Mouse (Mus musculus): ENCODE results near the gene Blm. TPM values are rescaled to one million over a fixed set of nuclear protein-coding genes. Genes with fewer than 3 reads are reported as not detected.

The Blm gene
- polyA plus RNA-seq, 1 experiment, result 75.0 TPM

GRCm38 (mm10) chr7:80413512-80414302 lies 121.2 kb downstream of the Blm start:
- no peak for TF ChIP-seq POLR2A (IDR thresholded peaks at IDR 0.05; ENCODE audit: borderline replicate concordance, control insufficient read depth, low read depth, low read length)
- no peak for TF ChIP-seq CTCF (IDR thresholded peaks at IDR 0.05; ENCODE audit: control insufficient read depth, insufficient read depth, low read length)
- no peak overlapping the region for H3K27ac ChIP-seq (ENCODE audit: control insufficient read depth, insufficient read depth, low read depth, low read length, poor library complexity)
- H3K4me3 ChIP-seq (replicated peaks; ENCODE audit: control insufficient read depth, low read depth, low read length), result no peak overlapping the region
- peaks cover 5% of the 10 kb centered on the region; the same call in 1 of the 2 replicates for H3K4me1 ChIP-seq (ENCODE audit: control insufficient read depth, insufficient read depth, low read length)
- 60% methylated on average over 9 of the region's 9 CpGs for WGBS

GRCm38 (mm10) chr7:80412781-80413180 lies 122.1 kb downstream of the Blm start:
- Histone ChIP-seq H3K4me1 (ENCODE audit: control insufficient read depth, insufficient read depth, low read length) (peaks cover 5% of the 10 kb centered on the region; the same call in 1 of the 2 replicates), H3K27ac (ENCODE audit: control insufficient read depth, insufficient read depth, low read depth, low read length, poor library complexity) (no peak overlapping the region), H3K4me3 (replicated peaks; ENCODE audit: control insufficient read depth, low read depth, low read length) (no peak overlapping the region)
- WGBS, result 91% methylated on average over 5 of the region's 5 CpGs
- TF ChIP-seq POLR2A (IDR thresholded peaks at IDR 0.05; ENCODE audit: borderline replicate concordance, control insufficient read depth, low read depth, low read length) (no peak), CTCF (IDR thresholded peaks at IDR 0.05; ENCODE audit: control insufficient read depth, insufficient read depth, low read length) (no peak)

GRCm38 (mm10) chr7:80412279-80412678 lies 122.6 kb downstream of the Blm start:
- TF ChIP-seq POLR2A (IDR thresholded peaks at IDR 0.05; ENCODE audit: borderline replicate concordance, control insufficient read depth, low read depth, low read length) (no peak), CTCF (IDR thresholded peaks at IDR 0.05; ENCODE audit: control insufficient read depth, insufficient read depth, low read length) (no peak)
- Histone ChIP-seq H3K4me3 (replicated peaks; ENCODE audit: control insufficient read depth, low read depth, low read length) (no peak overlapping the region), H3K27ac (ENCODE audit: control insufficient read depth, insufficient read depth, low read depth, low read length, poor library complexity) (no peak overlapping the region), H3K4me1 (ENCODE audit: control insufficient read depth, insufficient read depth, low read length) (peaks cover 5% of the 10 kb centered on the region; the same call in 1 of the 2 replicates)
- 81% methylated on average over 10 of the region's 10 CpGs for WGBS

- WGBS, result 94% methylated on average over 9 of the region's 9 CpGs
- Histone ChIP-seq H3K27ac (ENCODE audit: control insufficient read depth, insufficient read depth, low read depth, low read length, poor library complexity) (no peak overlapping the region), H3K4me3 (replicated peaks; ENCODE audit: control insufficient read depth, low read depth, low read length) (no peak overlapping the region), H3K4me1 (ENCODE audit: control insufficient read depth, insufficient read depth, low read length) (peaks cover 3% of the 10 kb centered on the region; the same call in 1 of the 2 replicates)
- TF ChIP-seq CTCF (IDR thresholded peaks at IDR 0.05; ENCODE audit: control insufficient read depth, insufficient read depth, low read length), result no peak
- TF ChIP-seq POLR2A (IDR thresholded peaks at IDR 0.05; ENCODE audit: borderline replicate concordance, control insufficient read depth, low read depth, low read length), result no peak
These were observed 124.5 kb downstream of the Blm start for GRCm38 (mm10) chr7:80410380-80410779.

GRCm38 (mm10) chr7:80407712-80408111 lies 127.2 kb downstream of the Blm start:
- H3K4me1 ChIP-seq (ENCODE audit: control insufficient read depth, insufficient read depth, low read length), result peaks cover 2% of the 10 kb centered on the region
- no peak overlapping the region for H3K27ac ChIP-seq (ENCODE audit: control insufficient read depth, insufficient read depth, low read depth, low read length, poor library complexity)
- TF ChIP-seq CTCF (IDR thresholded peaks at IDR 0.05; ENCODE audit: control insufficient read depth, insufficient read depth, low read length) (no peak), POLR2A (IDR thresholded peaks at IDR 0.05; ENCODE audit: borderline replicate concordance, control insufficient read depth, low read depth, low read length) (no peak)
- WGBS, result 85% methylated on average over 9 of the region's 9 CpGs
- no peak overlapping the region for H3K4me3 ChIP-seq (replicated peaks; ENCODE audit: control insufficient read depth, low read depth, low read length)

GRCm38 (mm10) chr7:80406186-80406585 lies 128.7 kb downstream of the Blm start:
- Histone ChIP-seq H3K4me1 (ENCODE audit: control insufficient read depth, insufficient read depth, low read length) (peaks cover 2% of the 10 kb centered on the region), H3K27ac (ENCODE audit: control insufficient read depth, insufficient read depth, low read depth, low read length, poor library complexity) (no peak overlapping the region), H3K4me3 (replicated peaks; ENCODE audit: control insufficient read depth, low read depth, low read length) (no peak overlapping the region)
- WGBS, result 66% methylated on average over 3 of the region's 3 CpGs
- TF ChIP-seq CTCF (IDR thresholded peaks at IDR 0.05; ENCODE audit: control insufficient read depth, insufficient read depth, low read length) (no peak), POLR2A (IDR thresholded peaks at IDR 0.05; ENCODE audit: borderline replicate concordance, control insufficient read depth, low read depth, low read length) (no peak)

GRCm38 (mm10) chr7:80405188-80405695 lies 129.7 kb downstream of the Blm start, which contains the start of gene Furin:
TSS of gene Furin (minus strand) at chr7:80405436.
- WGBS, result 80% methylated on average over 9 of the region's 9 CpGs
- Histone ChIP-seq H3K27ac (ENCODE audit: control insufficient read depth, insufficient read depth, low read depth, low read length, poor library complexity) (peak within 1 kb of the TSS; percentile 63), H3K4me1 (ENCODE audit: control insufficient read depth, insufficient read depth, low read length) (peaks cover 4% of the 10 kb centered on the region), H3K4me3 (replicated peaks; ENCODE audit: control insufficient read depth, low read depth, low read length) (no peak within 1 kb of the TSS)
- no peak for TF ChIP-seq CTCF (IDR thresholded peaks at IDR 0.05; ENCODE audit: control insufficient read depth, insufficient read depth, low read length)
- no peak for TF ChIP-seq POLR2A (IDR thresholded peaks at IDR 0.05; ENCODE audit: borderline replicate concordance, control insufficient read depth, low read depth, low read length)

Other genes with a start within 250 kb of the Blm start
- 165 and 172 TPM in 2 replicates for gene Prc1, start 240.7 kb downstream of the Blm start, polyA plus RNA-seq (2011; ENCODE audit: insufficient read depth, insufficient read length, low replicate concordance, missing spikeins)
- 7.6 and 11.3 TPM in 2 replicates for gene Rccd1, start 210.7 kb downstream of the Blm start, polyA plus RNA-seq (2011; ENCODE audit: insufficient read depth, insufficient read length, low replicate concordance, missing spikeins)
- gene Unc45a, start 194.1 kb downstream of the Blm start, polyA plus RNA-seq (2011; ENCODE audit: insufficient read depth, insufficient read length, low replicate concordance, missing spikeins), result 10.8 and 43.9 TPM in 2 replicates
- gene Hddc3, start 192.0 kb downstream of the Blm start, polyA plus RNA-seq (2011; ENCODE audit: insufficient read depth, insufficient read length, low replicate concordance, missing spikeins), result 5.0 and 16.2 TPM in 2 replicates
- 25.1 and 40.0 TPM in 2 replicates for gene Man2a2, start 163.7 kb downstream of the Blm start, polyA plus RNA-seq (2011; ENCODE audit: insufficient read depth, insufficient read length, low replicate concordance, missing spikeins)
- gene Fes, start 147.2 kb downstream of the Blm start, polyA plus RNA-seq (2011; ENCODE audit: insufficient read depth, insufficient read length, low replicate concordance, missing spikeins), result 143 and 311 TPM in 2 replicates
- gene Furin, start 129.7 kb downstream of the Blm start, polyA plus RNA-seq (2011; ENCODE audit: insufficient read depth, insufficient read length, low replicate concordance, missing spikeins), result 22.2 and 31.0 TPM in 2 replicates
- 5.7 and 8.2 TPM in 2 replicates for gene Crtc3, start 153.8 kb upstream of the Blm start, polyA plus RNA-seq (2011; ENCODE audit: insufficient read depth, insufficient read length, low replicate concordance, missing spikeins)